Mouse (Mus musculus) myocyte (in vitro differentiated cells): ENCODE measurements around the gene Pcdh9. TPM values are rescaled to one million over a fixed set of nuclear protein-coding genes. Genes with fewer than 3 reads are reported as not detected.

Experiments used
- H3K27me3 ChIP-seq: one replicate; pipeline ENCODE4 v1.6.1; 2011; ENCODE audit not compliant: control insufficient read depth, insufficient read depth, insufficient read length
- H3K36me3 ChIP-seq: one replicate; pipeline ENCODE4 v1.6.1; 2011; ENCODE audit not compliant: control insufficient read depth, insufficient read depth
- H3K4me2 ChIP-seq: one replicate; pipeline ENCODE4 v1.6.1; 2011; ENCODE audit warnings: low read depth, control low read depth
- H3K4me3 ChIP-seq: one replicate; pipeline ENCODE4 v1.5.1; 2011; ENCODE audit warnings: mild to moderate bottlenecking, control low read depth, moderate library complexity
- H3K79me2 ChIP-seq: one replicate; pipeline ENCODE4 v1.6.1; 2011; ENCODE audit not compliant: control insufficient read depth, insufficient read depth
- H3ac ChIP-seq: one replicate; pipeline ENCODE4 v1.6.1; 2011; ENCODE audit not compliant: control insufficient read depth, insufficient read length
- CEBPB ChIP-seq: IDR thresholded peaks from 2 replicates; pipeline ENCODE4 v1.6.1; 2011; ENCODE audit warnings: mild to moderate bottlenecking, moderate library complexity; ENCODE audit not compliant: poor library complexity, insufficient read depth, severe bottlenecking
- E2F4 ChIP-seq: IDR thresholded peaks from one replicate; pipeline ENCODE4 v1.6.1; 2011; ENCODE audit warnings: mild to moderate bottlenecking, control low read depth, moderate library complexity; ENCODE audit not compliant: insufficient read depth
- MAX ChIP-seq: IDR thresholded peaks from one replicate; pipeline ENCODE4 v1.6.1; 2011; ENCODE audit warnings: low read depth, mild to moderate bottlenecking, control low read depth
- MYOD1 ChIP-seq, 3 experiments: IDR thresholded peaks; one replicate each; pipeline ENCODE4 v1.6.1; 2011; ENCODE audit warnings: control low read depth in 2 of 3, low read depth in 2 of 3, mild to moderate bottlenecking in 2 of 3, moderate library complexity in 1 of 3; ENCODE audit not compliant: insufficient read length in 2 of 3, control insufficient read depth in 1 of 3
- MYOG ChIP-seq, 3 experiments: IDR thresholded peaks; one replicate each; pipeline ENCODE4 v1.6.1; 2011; ENCODE audit warnings: control low read depth in 2 of 3, low read depth in 2 of 3, mild to moderate bottlenecking in 2 of 3; ENCODE audit not compliant: insufficient read length in 2 of 3, control insufficient read depth in 1 of 3, insufficient read depth in 1 of 3
- POLR2A ChIP-seq: IDR thresholded peaks from one replicate; pipeline ENCODE4 v1.6.1; 2011; ENCODE audit warnings: low read depth, mild to moderate bottlenecking, control low read depth, moderate library complexity; ENCODE audit not compliant: insufficient read length
- POLR2AphosphoS2 ChIP-seq: IDR thresholded peaks from one replicate; pipeline ENCODE4 v1.6.1; 2011; ENCODE audit warnings: low read depth, control low read depth; ENCODE audit not compliant: insufficient read length
- REST ChIP-seq: IDR thresholded peaks from one replicate; pipeline ENCODE4 v1.6.1; 2011; ENCODE audit warnings: mild to moderate bottlenecking, control low read depth, moderate library complexity; ENCODE audit not compliant: insufficient read depth, insufficient read length
- SRF ChIP-seq: IDR thresholded peaks from one replicate; pipeline ENCODE4 v1.6.1; 2011; ENCODE audit warnings: low read depth; ENCODE audit not compliant: control insufficient read depth, insufficient read length
- TCF12 ChIP-seq: IDR thresholded peaks from one replicate; pipeline ENCODE4 v1.6.1; 2011; ENCODE audit warnings: mild to moderate bottlenecking, control low read depth; ENCODE audit not compliant: poor library complexity, insufficient read depth, severe bottlenecking
- TCF3 ChIP-seq: IDR thresholded peaks from one replicate; pipeline ENCODE4 v1.6.1; 2011; ENCODE audit warnings: low read depth, control low read depth; ENCODE audit not compliant: insufficient read length
- USF1 ChIP-seq: IDR thresholded peaks from one replicate; pipeline ENCODE4 v1.6.1; 2011; ENCODE audit warnings: low read depth, mild to moderate bottlenecking, control low read depth, moderate library complexity
- polyA plus RNA-seq: library from polyadenylated mRNA; unstranded; fragments of >200 nt; fragmentation: generic; extraction: Trizol; gene quantifications from one replicate; pipeline ENCODE4 v1.2.1, GENCODE M21; 2012; ENCODE audit warnings: missing spikeins

Pcdh9 gene
- polyA plus RNA-seq, 1 experiment: 0.02 TPM

- no peaks in the 10 kb centered on the region for H3K79me2 ChIP-seq
- H3ac ChIP-seq: no peak overlapping the region
- TF ChIP-seq POLR2A (no peak), SRF (no peak)
- H3K36me3 ChIP-seq: no peaks in the 10 kb centered on the region
- no peak overlapping the region for H3K4me3 ChIP-seq
- no peaks in the 10 kb centered on the region for H3K27me3 ChIP-seq
- H3K4me2 ChIP-seq: no peak overlapping the region
These were observed 370.3 kb downstream of the Pcdh9 start for GRCm38 (mm10) chr14:93520166-93520565.

- Histone ChIP-seq H3K36me3 (no peaks in the 10 kb centered on the region), H3ac (no peak overlapping the region), H3K4me3 (no peak overlapping the region), H3K4me2 (no peak overlapping the region), H3K27me3 (no peaks in the 10 kb centered on the region), H3K79me2 (no peaks in the 10 kb centered on the region)
- TF ChIP-seq POLR2A (no peak), POLR2AphosphoS2 (no peak), USF1 (no peak), E2F4 (no peak), MYOG (IDR thresholded peaks at IDR 0.05; ENCODE audit: control insufficient read depth in 1 of 3, insufficient read depth in 1 of 3, insufficient read length in 2 of 3, low read depth in 2 of 3) (no peak), CEBPB (no peak), TCF12 (no peak), MAX (no peak), TCF3 (no peak), MYOD1 (IDR thresholded peaks at IDR 0.05; ENCODE audit: control insufficient read depth in 1 of 3, insufficient read length in 2 of 3, low read depth in 2 of 3) (no peak), SRF (no peak), REST (no peak)
These were observed 373.8 kb downstream of the Pcdh9 start for GRCm38 (mm10) chr14:93516679-93517078.

- H3K36me3 ChIP-seq: no peaks in the 10 kb centered on the region
- H3ac ChIP-seq: no peak overlapping the region
- H3K27me3 ChIP-seq: no peaks in the 10 kb centered on the region
- TF ChIP-seq TCF12 (no peak), USF1 (no peak), POLR2AphosphoS2 (no peak), TCF3 (no peak), E2F4 (no peak), SRF (no peak), MYOD1 (IDR thresholded peaks at IDR 0.05; ENCODE audit: control insufficient read depth in 1 of 3, insufficient read length in 2 of 3, low read depth in 2 of 3) (no peak), MAX (no peak), CEBPB (no peak)
- H3K4me3 ChIP-seq: no peak overlapping the region
- H3K4me2 ChIP-seq: no peak overlapping the region
- H3K79me2 ChIP-seq: no peaks in the 10 kb centered on the region
These were observed 384.4 kb downstream of the Pcdh9 start for GRCm38 (mm10) chr14:93506107-93506506.

GRCm38 (mm10) chr14:93498813-93499690, 391.4 kb downstream of the Pcdh9 start:
- TF ChIP-seq E2F4 (no peak), MAX (no peak), USF1 (no peak), CEBPB (no peak), TCF3 (no peak), MYOG (IDR thresholded peaks at IDR 0.05; ENCODE audit: control insufficient read depth in 1 of 3, insufficient read depth in 1 of 3, insufficient read length in 2 of 3, low read depth in 2 of 3) (no peak), REST (no peak), TCF12 (no peak), MYOD1 (IDR thresholded peaks at IDR 0.05; ENCODE audit: control insufficient read depth in 1 of 3, insufficient read length in 2 of 3, low read depth in 2 of 3) (no peak), POLR2AphosphoS2 (no peak)
- H3K36me3 ChIP-seq: no peaks in the 10 kb centered on the region
- no peaks in the 10 kb centered on the region for H3K79me2 ChIP-seq
- no peak overlapping the region for H3K4me3 ChIP-seq
- no peaks in the 10 kb centered on the region for H3K27me3 ChIP-seq
- H3K4me2 ChIP-seq: no peak overlapping the region
- no peak overlapping the region for H3ac ChIP-seq

- Histone ChIP-seq H3ac (no peak overlapping the region), H3K27me3 (no peaks in the 10 kb centered on the region), H3K4me3 (no peak overlapping the region), H3K36me3 (no peaks in the 10 kb centered on the region), H3K79me2 (no peaks in the 10 kb centered on the region), H3K4me2 (no peak overlapping the region)
- TF ChIP-seq CEBPB: no peak
- TF ChIP-seq POLR2AphosphoS2: no peak
- no peak for TF ChIP-seq MYOG (IDR thresholded peaks at IDR 0.05; ENCODE audit: control insufficient read depth in 1 of 3, insufficient read depth in 1 of 3, insufficient read length in 2 of 3, low read depth in 2 of 3)
- TF ChIP-seq USF1: no peak
- TF ChIP-seq REST: no peak
- TF ChIP-seq POLR2A: no peak
- no peak for TF ChIP-seq TCF12
- no peak for TF ChIP-seq TCF3
These were observed 415.5 kb downstream of the Pcdh9 start for GRCm38 (mm10) chr14:93474991-93475390.
